ENCODE assay signal across 12 mouse cellular contexts in the genomic region with DNA sequence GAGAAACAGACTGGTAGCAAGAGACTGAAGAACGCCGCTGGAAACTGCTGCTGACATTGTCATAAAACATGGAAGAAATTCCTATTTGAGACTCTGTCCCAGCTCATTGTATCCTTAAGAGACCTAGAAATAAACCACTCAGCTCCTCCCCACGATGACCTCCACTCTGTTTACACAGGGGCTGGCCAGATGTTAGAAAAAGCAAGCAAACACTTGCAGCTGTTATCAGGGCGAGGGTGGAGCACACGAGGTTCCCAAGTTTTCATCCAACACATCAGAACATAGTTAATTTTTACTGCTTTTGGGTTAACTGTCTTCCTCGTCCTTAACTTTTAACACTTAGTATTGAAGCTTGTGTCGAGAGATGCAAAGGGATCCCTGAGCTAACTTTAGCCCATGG.
DNase-seq lines count a peak whose midpoint lies in the region; ATAC-seq and TF ChIP-seq lines count a peak whose summit lies in the region.
"Had no signal": no experiment of that assay in that cellular context is flagged by ENCODE, and none has a peak within 500 bp of the region (broad histone marks: within the 10 kb centered on the region; RNA-seq: fewer than 3 reads in every experiment).

No protein-coding gene starts in this region.

- peak overlapping the region; percentile 98 for H3K27ac ChIP-seq in gastrocnemius, adult 2 months
- no peak overlapping the region for H3K27ac ChIP-seq in kidney, embryonic 15.5 days
- no peak overlapping the region for H3K27ac ChIP-seq in forebrain, postnatal 0 days (ENCODE audit: low read depth, low read length)
- H3K27ac ChIP-seq: limb, embryonic 10.5 days; midbrain, embryonic 12.5 days had no signal

- H3K9ac ChIP-seq in kidney, embryonic 15.5 days: no peak overlapping the region
- no peak overlapping the region for H3K9ac ChIP-seq in forebrain, postnatal 0 days
- H3K9ac ChIP-seq: midbrain, embryonic 12.5 days had no signal

- no peak overlapping the region for H3K4me2 ChIP-seq in kidney, embryonic 15.5 days
- H3K4me2 ChIP-seq in forebrain, postnatal 0 days (ENCODE audit: low read depth): no peak overlapping the region
- H3K4me2 ChIP-seq: midbrain, embryonic 12.5 days had no signal

- peaks cover 10% of the 10 kb centered on the region for H3K4me1 ChIP-seq in kidney, embryonic 15.5 days
- H3K4me1 ChIP-seq in forebrain, postnatal 0 days (ENCODE audit: insufficient read depth): no peaks in the 10 kb centered on the region
- H3K4me1 ChIP-seq: limb, embryonic 10.5 days had no signal

- 25% methylated on average over 7 of the region's 7 CpGs for WGBS in kidney, embryonic 15.5 days
- 85% methylated on average over 7 of the region's 7 CpGs for WGBS in forebrain, postnatal 0 days

- intact Hi-C loops in gastrocnemius, adult 2 months (cut with DNase I): loop anchor here (5.0 to 10.0 kb wide), 2 partner anchors 872 to 990 kb away; no protein-coding TSS in a partner anchor

- no peaks in the 10 kb centered on the region for H3K36me3 ChIP-seq in kidney, embryonic 15.5 days
- no peaks in the 10 kb centered on the region for H3K36me3 ChIP-seq in forebrain, postnatal 0 days (ENCODE audit: insufficient read depth)
- H3K36me3 ChIP-seq: limb, embryonic 10.5 days; midbrain, embryonic 12.5 days had no signal

- no peak overlapping the region for H3K4me3 ChIP-seq in gastrocnemius, adult 2 months
- no peak overlapping the region for H3K4me3 ChIP-seq in kidney, embryonic 15.5 days (replicated peaks)
- no peak overlapping the region for H3K4me3 ChIP-seq in forebrain, postnatal 0 days (ENCODE audit: low read depth, low read length)
- H3K4me3 ChIP-seq: limb, embryonic 10.5 days; midbrain, embryonic 12.5 days had no signal

- peak; percentile 46 for DNase-seq in gastrocnemius, adult 2 months
- DNase-seq in gastrocnemius, postnatal 10 days: no peak
- DNase-seq in kidney, postnatal 10 days: peak; percentile 51
- peak; percentile 76 for DNase-seq in adipocyte (ENCODE audit: low spot score)
- peak; percentile 21 for DNase-seq in lung, postnatal 36 days
- DNase-seq in forebrain, postnatal 0 days: no peak
- DNase-seq: cerebellum, adult 8-10 months; spleen, adult 18-20 months had no signal

- no peak; the same call in 1 of the 2 replicates for ATAC-seq in kidney, embryonic 15.5 days (replicated peaks; ENCODE audit: low FRiP score)
- ATAC-seq in inflammation-experienced regulatory T-cells, adult 6 months: no peak
- no peak for ATAC-seq in forebrain, postnatal 0 days

- TF ChIP-seq CTCF in gastrocnemius, adult 2 months (IDR thresholded peaks at IDR 0.05): no peak
- TF ChIP-seq CTCF in forebrain, postnatal 0 days (IDR thresholded peaks at IDR 0.05; ENCODE audit: low read depth): no peak

- 0 out of 2 replicates have a peak, but pooled peaks cover 2% of the 10 kb centered on the region for H3K27me3 ChIP-seq in kidney, embryonic 15.5 days
- no peaks in the 10 kb centered on the region for H3K27me3 ChIP-seq in forebrain, postnatal 0 days (ENCODE audit: insufficient read depth, low read length)

- no peaks in the 10 kb centered on the region for H3K9me3 ChIP-seq in kidney, embryonic 15.5 days (replicated peaks)
- H3K9me3 ChIP-seq in forebrain, postnatal 0 days (ENCODE audit: low read length): no peaks in the 10 kb centered on the region
- H3K9me3 ChIP-seq: limb, embryonic 10.5 days; midbrain, embryonic 12.5 days had no signal

Comparison
In these comparisons a context has a peak if more than half of its experiments do, and no peak if none do; other contexts are left out.
1. DNase-seq: peak in gastrocnemius, adult 2 months (single experiment), kidney, postnatal 10 days (single experiment), adipocyte (single experiment) and lung, postnatal 36 days (single experiment); none in gastrocnemius, postnatal 10 days (single experiment) and forebrain, postnatal 0 days (single experiment).